Mouse (Mus musculus) testis, adult 2 months (tissue): Measurements from ENCODE around the gene Prkar2a. TPM values are rescaled to one million over a fixed set of nuclear protein-coding genes. Genes with fewer than 3 reads are reported as not detected.
A peak's percentile ranks its signal among the peaks of the same experiment; 100 is the strongest.

Source experiments
- H3K27ac ChIP-seq: fragments of 200-500 bp; 2 replicates; pipeline ENCODE4 v1.5.1; 2012; ENCODE audit warnings: low read depth, low read length; ENCODE audit not compliant: control insufficient read depth, insufficient read depth
- H3K27me3 ChIP-seq: fragments of 200-500 bp; 2 replicates; pipeline ENCODE4 v1.6.1; 2012; ENCODE audit warnings: mild to moderate bottlenecking, low read length, moderate library complexity; ENCODE audit not compliant: control insufficient read depth, insufficient read depth
- H3K36me3 ChIP-seq: fragments of 200-500 bp; 2 replicates; pipeline ENCODE4 v1.6.1; 2012; ENCODE audit warnings: mild to moderate bottlenecking, low read length; ENCODE audit not compliant: control insufficient read depth, insufficient read depth
- H3K4me1 ChIP-seq: fragments of 200-500 bp; 2 replicates; pipeline ENCODE4 v1.6.1; 2012; ENCODE audit warnings: low read length; ENCODE audit not compliant: control insufficient read depth, insufficient read depth
- H3K4me3 ChIP-seq: fragments of 200-500 bp; 2 replicates; pipeline ENCODE4 v1.5.1; 2012; ENCODE audit warnings: low read depth, mild to moderate bottlenecking, low read length, moderate library complexity, mixed read lengths; ENCODE audit not compliant: control insufficient read depth
- CTCF ChIP-seq: fragments of 200-500 bp; IDR thresholded peaks from 2 replicates; pipeline ENCODE4 v1.5.1; 2012; ENCODE audit warnings: low read depth, mild to moderate bottlenecking, inconsistent platforms, low read length, moderate library complexity; ENCODE audit not compliant: control insufficient read depth, insufficient read depth, insufficient replicate concordance
- POLR2A ChIP-seq: fragments of 200-500 bp; IDR thresholded peaks from 2 replicates; pipeline ENCODE4 v1.6.1; 2012; ENCODE audit warnings: low read depth, mild to moderate bottlenecking, inconsistent platforms, low read length, moderate library complexity; ENCODE audit not compliant: control insufficient read depth
- polyA plus RNA-seq: library from polyadenylated mRNA; depleted of rRNA; stranded (reverse); fragments of >200 nt; gene quantifications from 2 replicates; pipeline ENCODE4 v1.2.3, GENCODE M21; 2012

Prkar2a gene
- polyA plus RNA-seq, 1 experiment = 112 TPM

DNA sequence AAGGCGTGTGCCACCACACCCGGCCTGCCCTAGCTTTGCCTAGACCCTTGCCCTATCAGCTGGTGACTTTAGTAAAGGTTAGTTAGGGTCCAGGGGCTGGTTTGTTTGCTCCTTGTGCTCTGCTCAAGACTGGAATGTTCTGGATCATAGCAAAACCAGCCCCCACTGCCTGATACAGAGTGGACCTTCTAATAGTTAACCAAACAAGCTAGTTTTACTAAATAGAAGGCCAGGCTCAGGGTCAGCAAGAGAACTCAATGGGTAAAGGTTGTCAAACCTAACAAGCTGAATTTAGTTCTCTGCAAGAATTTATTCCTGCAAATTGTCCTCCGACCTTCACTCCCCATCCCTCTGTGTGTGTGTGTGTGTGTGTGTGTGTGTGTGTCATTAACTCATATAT, 64.9 kb downstream of the Prkar2a start:
- H3K27ac ChIP-seq = no peak overlapping the region
- H3K4me3 ChIP-seq = no peak overlapping the region
- TF ChIP-seq CTCF (no peak), POLR2A (no peak)
- H3K27me3 ChIP-seq = no peaks in the 10 kb centered on the region
- no peaks in the 10 kb centered on the region for H3K36me3 ChIP-seq
- peaks cover 2% of the 10 kb centered on the region for H3K4me1 ChIP-seq

DNA sequence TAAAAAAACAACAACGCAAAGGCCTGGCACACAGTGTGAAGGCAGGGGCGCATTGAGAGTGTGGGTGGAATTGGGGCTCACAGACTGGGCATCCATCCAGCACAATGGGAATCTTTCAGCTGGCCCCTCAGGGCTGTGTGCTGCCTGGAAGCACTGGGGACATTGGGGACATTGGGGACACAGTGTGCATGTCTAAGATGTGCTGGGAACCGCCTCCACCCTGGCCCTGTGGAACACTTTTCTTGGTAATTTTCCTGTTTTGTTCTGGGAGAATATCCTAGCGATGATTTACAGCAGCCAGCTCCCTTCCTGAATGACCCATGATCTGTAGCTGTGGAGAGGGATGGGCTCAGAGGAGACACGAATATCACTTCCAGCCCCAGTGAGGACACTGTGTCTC, 65.3 kb downstream of the Prkar2a start:
- H3K4me3 ChIP-seq = no peak overlapping the region
- no peaks in the 10 kb centered on the region for H3K27me3 ChIP-seq
- TF ChIP-seq POLR2A (no peak), CTCF (no peak)
- no peaks in the 10 kb centered on the region for H3K36me3 ChIP-seq
- H3K27ac ChIP-seq = no peak overlapping the region
- peaks cover 2% of the 10 kb centered on the region for H3K4me1 ChIP-seq

DNA sequence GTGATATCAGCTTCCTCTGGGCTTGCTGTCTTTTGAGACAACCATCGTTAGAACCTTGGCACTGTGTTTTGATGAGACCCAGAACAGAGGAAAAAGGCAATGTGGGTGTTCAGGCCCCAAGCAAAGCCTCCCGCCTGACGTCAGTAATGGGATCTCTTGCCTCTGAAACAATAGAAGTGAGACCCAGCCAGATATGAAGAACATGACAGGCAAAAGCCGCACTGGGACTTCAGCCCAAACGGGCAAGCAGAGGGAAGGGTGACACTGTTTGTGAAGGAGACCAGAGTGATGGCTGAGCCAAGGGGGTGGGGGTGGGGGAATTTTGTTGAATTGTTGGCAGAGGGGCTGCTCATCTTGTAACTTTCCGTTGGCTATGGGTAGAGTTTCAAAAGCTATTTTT, 68.3 kb downstream of the Prkar2a start:
- Histone ChIP-seq H3K4me1 (peaks cover 2% of the 10 kb centered on the region), H3K4me3 (no peak overlapping the region), H3K27ac (no peak overlapping the region), H3K27me3 (no peaks in the 10 kb centered on the region), H3K36me3 (no peaks in the 10 kb centered on the region)
- no peak for TF ChIP-seq CTCF
- no peak for TF ChIP-seq POLR2A

DNA sequence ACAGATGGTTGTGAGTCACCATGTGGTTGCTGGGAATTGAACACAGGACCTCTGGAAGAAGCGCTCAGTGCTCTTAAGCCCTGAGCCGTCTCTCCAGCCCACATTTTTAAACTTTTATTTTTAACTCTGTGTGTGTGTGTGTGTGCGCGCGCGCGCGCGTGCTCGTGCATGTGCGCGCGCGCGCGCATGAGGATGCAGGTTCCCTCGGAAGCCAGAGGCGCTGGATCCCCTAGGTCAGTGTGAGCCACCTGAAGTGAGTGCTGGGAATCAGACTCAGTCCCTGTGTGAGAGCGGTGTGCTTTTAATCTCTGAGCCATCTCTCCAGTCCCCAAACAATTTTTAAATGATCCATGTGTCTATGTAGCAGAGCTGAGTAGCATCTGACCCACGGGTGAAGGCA, 70.0 kb downstream of the Prkar2a start:
- H3K4me3 ChIP-seq = peak overlapping the region; percentile 80
- TF ChIP-seq POLR2A = no peak
- TF ChIP-seq CTCF = no peak

DNA sequence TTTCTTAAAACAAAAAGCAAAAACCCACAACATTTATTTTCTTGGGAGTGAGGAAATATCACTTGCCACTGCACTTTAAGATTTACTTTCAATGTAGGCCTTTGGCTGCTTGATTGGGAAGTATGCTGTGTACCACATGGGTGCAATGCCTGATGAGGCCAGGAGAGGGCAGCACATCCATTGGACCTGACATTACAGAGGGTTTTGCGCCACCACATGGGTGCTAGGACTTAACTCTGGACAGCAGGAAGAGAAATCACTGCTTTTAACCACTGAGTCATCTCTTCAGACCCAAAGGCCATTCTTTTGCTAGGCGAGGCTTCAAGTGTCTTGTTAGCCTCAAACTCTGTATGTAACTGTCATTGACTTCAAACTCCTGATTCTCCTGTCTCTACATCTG, 70.7 kb downstream of the Prkar2a start:
- Histone ChIP-seq H3K27ac (0 out of 2 replicates have a peak overlapping the region, but pooled peaks have one; percentile 5), H3K27me3 (no peaks in the 10 kb centered on the region), H3K4me1 (no peaks in the 10 kb centered on the region), H3K4me3 (peak overlapping the region; percentile 80), H3K36me3 (no peaks in the 10 kb centered on the region)
- no peak for TF ChIP-seq POLR2A
- TF ChIP-seq CTCF = peak; percentile 98; the same call in 1 of the 2 replicates

More for the DNA sequence above, 70.0 kb downstream of the Prkar2a start:
- H3K27ac ChIP-seq = peak overlapping the region; percentile 54; the same call in 1 of the 2 replicates
- H3K36me3 ChIP-seq = no peaks in the 10 kb centered on the region
- no peaks in the 10 kb centered on the region for H3K27me3 ChIP-seq
- H3K4me1 ChIP-seq = no peaks in the 10 kb centered on the region

DNA sequence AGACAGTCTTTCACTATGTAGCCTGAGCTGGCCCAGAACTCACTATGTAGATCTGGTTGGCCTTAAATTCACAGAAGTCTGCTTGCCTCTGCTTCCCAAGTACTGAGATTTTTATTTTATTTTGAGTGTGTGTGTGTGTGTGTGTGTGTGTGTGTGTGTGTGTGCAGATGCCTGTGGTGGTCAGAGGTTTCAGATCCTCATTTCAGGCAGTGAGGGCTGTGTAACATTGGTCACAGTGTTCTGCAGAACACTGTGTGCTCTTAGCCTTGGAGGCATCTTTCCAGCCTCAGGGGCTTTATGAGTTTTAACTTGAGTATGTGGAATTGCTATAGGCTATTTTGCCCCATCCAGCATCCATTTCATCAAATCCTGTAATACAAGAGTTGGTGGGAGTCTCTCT, 72.4 kb downstream of the Prkar2a start:
- no peaks in the 10 kb centered on the region for H3K36me3 ChIP-seq
- no peaks in the 10 kb centered on the region for H3K27me3 ChIP-seq
- no peaks in the 10 kb centered on the region for H3K4me1 ChIP-seq
- no peak for TF ChIP-seq CTCF
- TF ChIP-seq POLR2A = no peak
- no peak overlapping the region for H3K27ac ChIP-seq
- no peak overlapping the region for H3K4me3 ChIP-seq

DNA sequence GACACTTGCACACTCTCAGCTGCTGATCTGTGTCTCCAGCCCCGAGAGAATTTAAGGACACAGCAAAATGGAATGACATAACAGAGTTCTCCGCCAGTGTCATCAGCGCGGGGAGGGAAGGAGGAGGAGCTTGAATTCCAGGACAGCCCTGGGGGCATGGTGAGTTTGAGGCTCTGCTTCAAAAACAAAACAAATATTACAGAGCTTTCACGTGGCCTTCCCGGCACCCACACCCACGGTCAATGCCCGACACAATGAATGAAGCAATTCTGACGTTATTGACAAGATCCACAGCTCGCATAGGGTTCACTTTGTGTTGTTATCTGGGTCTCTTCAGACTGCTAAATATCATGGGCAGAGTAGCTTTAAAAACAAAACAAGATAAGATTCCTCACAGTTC, 75.9 kb downstream of the Prkar2a start:
- H3K36me3 ChIP-seq = no peaks in the 10 kb centered on the region
- H3K4me3 ChIP-seq = no peak overlapping the region
- no peak overlapping the region for H3K27ac ChIP-seq
- H3K4me1 ChIP-seq = no peaks in the 10 kb centered on the region
- no peaks in the 10 kb centered on the region for H3K27me3 ChIP-seq
- TF ChIP-seq CTCF (no peak), POLR2A (no peak)

DNA sequence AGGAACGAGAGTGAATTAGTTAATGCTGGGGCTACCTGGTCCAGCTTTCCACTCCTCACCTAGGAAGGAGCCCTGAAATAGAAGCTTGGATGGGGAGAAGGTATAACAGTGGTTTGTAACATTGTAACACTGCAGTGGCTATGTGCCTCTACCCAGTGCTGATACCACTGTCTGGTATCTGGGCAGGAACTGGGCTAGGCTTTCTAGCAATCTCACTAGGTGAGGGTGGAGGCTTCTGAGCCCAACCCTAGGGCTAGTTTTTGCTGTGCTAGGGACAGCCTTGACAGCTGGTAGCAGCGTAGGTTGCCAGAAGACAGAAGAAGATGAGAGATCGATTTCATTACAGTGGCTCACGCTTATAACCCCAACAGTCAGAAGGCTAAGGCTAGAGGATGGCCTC, 87.5 kb downstream of the Prkar2a start:
- no peak overlapping the region for H3K4me3 ChIP-seq
- H3K27ac ChIP-seq = no peak overlapping the region
- peaks cover under 1% of the 10 kb centered on the region; the same call in 1 of the 2 replicates for H3K4me1 ChIP-seq
- no peaks in the 10 kb centered on the region for H3K27me3 ChIP-seq
- H3K36me3 ChIP-seq = no peaks in the 10 kb centered on the region
- TF ChIP-seq POLR2A (no peak), CTCF (no peak)

DNA sequence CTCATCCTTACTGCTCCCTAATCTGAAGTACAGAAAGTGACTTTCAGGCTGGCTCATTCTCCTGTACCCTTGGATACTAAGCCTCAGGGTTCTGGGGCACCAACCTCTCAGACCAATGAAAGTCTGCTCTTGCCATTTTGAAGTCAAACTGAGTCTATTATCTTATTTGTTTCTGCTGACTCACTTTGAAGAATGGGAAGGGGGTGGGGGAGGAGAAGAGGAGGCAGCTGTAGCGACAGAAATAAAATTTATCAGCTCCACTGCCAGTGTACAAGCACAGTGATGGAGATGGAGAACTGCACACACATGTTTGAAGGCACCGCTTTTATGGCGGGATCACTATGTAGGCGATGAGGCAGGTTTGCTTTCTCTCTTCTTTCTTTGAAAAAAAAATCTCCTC, 88.2 kb downstream of the Prkar2a start:
- H3K27me3 ChIP-seq = no peaks in the 10 kb centered on the region
- H3K27ac ChIP-seq = no peak overlapping the region
- no peaks in the 10 kb centered on the region for H3K36me3 ChIP-seq
- H3K4me1 ChIP-seq = no peaks in the 10 kb centered on the region; the same call in 1 of the 2 replicates
- no peak overlapping the region for H3K4me3 ChIP-seq
- no peak for TF ChIP-seq POLR2A
- TF ChIP-seq CTCF = no peak
